Mouse (Mus musculus) kidney, embryonic 14.5 days (tissue): Measurements from ENCODE around the gene Ptk6. TPM values are rescaled to one million over a fixed set of nuclear protein-coding genes. Genes with fewer than 3 reads are reported as not detected.

Experiments
- ATAC-seq: fragments of 200-750 bp; cut with Nextera tagmentation; 2 replicates; pipeline ENCODE4 v1.8.0; 2017; ENCODE audit warnings: moderate number of reproducible peaks, mild to moderate bottlenecking, moderate TSS enrichment, moderate library complexity; ENCODE audit not compliant: low FRiP score, low TSS enrichment
- H3K27ac ChIP-seq: fragments of 300-500 bp; sonication (generic); 2 replicates; pipeline ENCODE4 v1.5.1; 2014; ENCODE audit warnings: low read depth, mild to moderate bottlenecking, low read length, moderate library complexity, mixed read lengths
- H3K27me3 ChIP-seq: fragments of 300-500 bp; sonication (generic); 2 replicates; pipeline ENCODE4 v1.6.1; 2014; ENCODE audit warnings: mild to moderate bottlenecking, low read length; ENCODE audit not compliant: control insufficient read depth, insufficient read depth
- H3K36me3 ChIP-seq: fragments of 300-500 bp; sonication (generic); 2 replicates; pipeline ENCODE4 v1.6.1; 2014; ENCODE audit warnings: low read length, mixed read lengths; ENCODE audit not compliant: control insufficient read depth, insufficient read depth
- H3K4me1 ChIP-seq: fragments of 300-500 bp; sonication (generic); 2 replicates; pipeline ENCODE4 v1.6.1; 2014; ENCODE audit warnings: low read length, mixed read lengths; ENCODE audit not compliant: control insufficient read depth, insufficient read depth
- H3K4me2 ChIP-seq: fragments of 300-500 bp; sonication (generic); replicated peaks from 2 replicates; pipeline ENCODE4 v1.6.1; 2014; ENCODE audit warnings: low read depth, mild to moderate bottlenecking, low read length
- H3K4me3 ChIP-seq: fragments of 300-500 bp; sonication (generic); 2 replicates; pipeline ENCODE4 v1.5.1; 2014; ENCODE audit warnings: mild to moderate bottlenecking, low read length
- H3K9ac ChIP-seq: fragments of 300-500 bp; sonication (generic); 2 replicates; pipeline ENCODE4 v1.6.1; 2014; ENCODE audit warnings: low read depth, mild to moderate bottlenecking, low read length, moderate library complexity
- H3K9me3 ChIP-seq: fragments of 300-500 bp; sonication (generic); 2 replicates; pipeline ENCODE4 v1.6.1; 2016; ENCODE audit warnings: low read length; ENCODE audit not compliant: control insufficient read depth
- WGBS: fragments of 180-500 bp; shearing (Covaris S2); extraction: QIAGEN DNeasy Blood & Tissue Kit; methylation state at CpG from one replicate; pipeline ENCODE4 v1.1.7; 2014; 5-methylcytosine and 5-hydroxymethylcytosine counted together
- polyA plus RNA-seq: library from polyadenylated mRNA; unstranded; fragments of >200 nt; fragmentation: Nextera tagmentation; extraction: Ambion mirVana; gene quantifications from 2 replicates; pipeline ENCODE4 v1.2.1, GENCODE M21; 2014

The Ptk6 gene
- polyA plus RNA-seq, 1 experiment from 2014 or later = not detected

DNA sequence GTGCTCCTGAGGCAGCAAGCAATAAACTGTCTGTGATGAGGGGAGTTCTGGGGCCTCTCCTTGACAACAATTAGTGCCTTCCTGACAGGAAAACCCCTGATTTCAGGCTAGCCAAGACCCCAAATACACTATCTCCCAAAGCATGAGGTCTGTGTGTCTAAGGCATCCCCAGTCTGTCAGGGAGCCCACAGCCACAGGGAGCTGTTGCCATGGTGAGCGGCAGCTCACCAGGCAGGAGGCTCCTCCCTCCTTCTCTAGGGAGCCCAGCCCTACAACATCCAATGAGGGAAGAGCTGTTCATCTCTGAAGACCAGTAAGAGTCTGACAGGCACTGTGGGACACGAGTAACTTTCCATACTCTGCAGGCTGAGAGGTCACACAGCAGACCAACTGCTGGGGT lies 42.8 kb downstream of the Ptk6 start:
- Histone ChIP-seq H3K9ac (no peak overlapping the region), H3K36me3 (no peaks in the 10 kb centered on the region), H3K4me3 (no peak overlapping the region), H3K27me3 (peaks cover 36% of the 10 kb centered on the region), H3K9me3 (no peaks in the 10 kb centered on the region), H3K4me2 (no peak overlapping the region), H3K27ac (no peak overlapping the region), H3K4me1 (peaks cover 3% of the 10 kb centered on the region; the same call in 1 of the 2 replicates)
- 0% methylated on average over 2 of the region's 2 CpGs for WGBS
- ATAC-seq = peak; percentile 81

DNA sequence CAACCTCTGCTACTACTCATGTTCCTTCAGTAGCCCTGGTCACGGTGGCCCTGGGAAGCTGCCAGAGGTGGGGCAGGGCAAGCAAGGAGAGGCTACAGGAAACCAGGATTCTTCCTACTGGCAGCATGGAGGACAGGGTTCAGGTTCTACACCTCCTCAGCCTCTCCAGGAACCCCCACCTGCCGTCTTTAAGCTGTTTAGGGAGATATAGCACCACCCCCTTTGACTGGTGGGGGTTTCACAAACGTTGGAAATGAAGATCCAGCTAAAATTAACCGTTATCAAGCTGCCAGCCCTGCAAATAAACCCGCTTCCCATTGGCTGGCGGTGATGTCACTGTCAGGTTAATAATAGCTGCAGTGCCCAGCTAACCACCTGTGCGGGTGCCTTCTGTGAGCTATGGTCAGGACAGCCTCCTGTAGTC lies 43.5 kb downstream of the Ptk6 start:
- no peak overlapping the region for H3K9ac ChIP-seq
- peaks cover 3% of the 10 kb centered on the region; the same call in 1 of the 2 replicates for H3K4me1 ChIP-seq
- H3K4me2 ChIP-seq = no peak overlapping the region
- no peak overlapping the region for H3K4me3 ChIP-seq
- H3K36me3 ChIP-seq = no peaks in the 10 kb centered on the region
- H3K27me3 ChIP-seq = peaks cover 36% of the 10 kb centered on the region
- no peak for ATAC-seq
- H3K27ac ChIP-seq = no peak overlapping the region
- no peaks in the 10 kb centered on the region for H3K9me3 ChIP-seq
- WGBS = 51% methylated on average over 7 of the region's 7 CpGs

DNA sequence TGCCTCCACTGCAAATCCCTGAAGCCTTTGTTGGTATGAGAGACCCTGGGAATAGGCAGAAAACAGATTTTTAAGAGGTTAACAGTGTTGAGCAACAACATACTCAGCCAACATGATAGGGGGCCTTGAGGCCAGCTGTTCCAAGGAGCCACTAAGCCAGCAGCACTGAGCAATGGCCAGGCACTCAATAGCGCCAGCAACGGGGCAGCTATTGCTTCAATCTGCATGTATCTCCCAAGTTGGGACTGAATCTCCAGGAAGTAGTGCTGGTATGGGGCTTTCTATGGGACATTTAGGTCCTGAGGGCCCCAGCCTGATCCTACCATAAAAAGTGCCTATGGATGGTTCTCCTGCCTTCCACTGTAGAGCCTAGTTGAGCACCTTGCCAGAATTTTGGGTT lies 44.1 kb downstream of the Ptk6 start:
- WGBS = 75% methylated on average over 2 of the region's 2 CpGs
- Histone ChIP-seq H3K4me1 (peaks cover 3% of the 10 kb centered on the region; the same call in 1 of the 2 replicates), H3K27me3 (peaks cover 36% of the 10 kb centered on the region), H3K9ac (no peak overlapping the region), H3K27ac (no peak overlapping the region), H3K36me3 (no peaks in the 10 kb centered on the region), H3K9me3 (no peaks in the 10 kb centered on the region), H3K4me3 (no peak overlapping the region), H3K4me2 (no peak overlapping the region)
- ATAC-seq = no peak

DNA sequence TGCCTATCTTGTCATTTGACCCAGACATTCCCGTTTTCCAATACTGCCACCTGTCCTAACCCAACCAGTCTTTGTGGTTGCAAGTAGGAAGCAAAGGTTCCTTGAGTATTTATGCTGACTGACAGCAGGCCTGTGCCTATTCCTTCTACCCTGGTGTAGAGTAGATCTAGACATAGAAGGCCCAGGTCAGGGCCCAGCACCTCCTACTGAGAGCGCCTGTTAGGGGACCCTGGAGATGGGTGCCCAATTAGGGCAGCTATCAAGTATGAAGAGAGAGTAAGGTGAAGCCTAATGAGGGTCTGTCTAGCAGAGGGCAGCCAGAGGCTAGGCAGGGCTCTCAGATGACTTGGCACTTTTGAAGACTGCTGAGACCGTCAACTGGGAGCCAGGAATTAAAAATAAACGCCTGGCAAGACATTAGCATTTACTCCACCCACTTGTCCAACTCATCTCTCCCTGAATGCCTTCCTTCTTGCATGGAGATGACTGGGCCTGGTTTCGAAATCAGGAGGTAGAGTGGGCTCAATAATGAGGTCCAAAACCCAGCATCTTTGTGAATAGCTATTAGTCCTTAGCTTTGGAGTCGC lies 44.8 kb downstream of the Ptk6 start:
- H3K27me3 ChIP-seq = peaks cover 37% of the 10 kb centered on the region
- 70% methylated on average over 6 of the region's 6 CpGs for WGBS
- H3K9me3 ChIP-seq = no peaks in the 10 kb centered on the region
- H3K9ac ChIP-seq = no peak overlapping the region
- H3K4me2 ChIP-seq = no peak overlapping the region
- no peak overlapping the region for H3K4me3 ChIP-seq
- no peak overlapping the region for H3K27ac ChIP-seq
- no peaks in the 10 kb centered on the region for H3K36me3 ChIP-seq
- ATAC-seq = no peak
- H3K4me1 ChIP-seq = peaks cover 3% of the 10 kb centered on the region; the same call in 1 of the 2 replicates

DNA sequence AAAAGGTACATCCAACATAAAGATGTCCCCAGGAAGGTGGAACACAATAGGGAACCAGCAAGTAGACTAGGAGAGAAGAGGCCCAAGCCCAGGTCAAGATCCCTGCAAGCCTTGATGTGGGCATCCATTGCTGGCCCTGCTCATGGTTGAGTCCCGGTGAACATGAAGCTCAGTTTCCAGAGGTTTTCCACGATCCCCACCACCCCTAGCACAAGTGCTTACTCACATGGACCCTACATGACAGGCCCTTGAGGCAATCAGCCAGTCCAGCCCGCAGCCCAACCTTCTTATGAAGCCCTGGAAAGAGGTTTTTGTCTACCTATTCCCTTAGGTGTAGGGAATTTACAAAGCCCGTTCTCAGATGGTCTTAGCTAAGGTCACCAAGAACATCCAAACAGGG lies 45.4 kb downstream of the Ptk6 start:
- Histone ChIP-seq H3K9ac (no peak overlapping the region; the same call in 1 of the 2 replicates), H3K4me1 (peaks cover 3% of the 10 kb centered on the region; the same call in 1 of the 2 replicates), H3K9me3 (no peaks in the 10 kb centered on the region), H3K27ac (no peak overlapping the region), H3K4me3 (no peak overlapping the region; the same call in 1 of the 2 replicates), H3K36me3 (no peaks in the 10 kb centered on the region), H3K27me3 (peaks cover 42% of the 10 kb centered on the region), H3K4me2 (no peak overlapping the region; the same call in 1 of the 2 replicates)
- no peak for ATAC-seq
- WGBS = 84% methylated on average over 4 of the region's 4 CpGs

DNA sequence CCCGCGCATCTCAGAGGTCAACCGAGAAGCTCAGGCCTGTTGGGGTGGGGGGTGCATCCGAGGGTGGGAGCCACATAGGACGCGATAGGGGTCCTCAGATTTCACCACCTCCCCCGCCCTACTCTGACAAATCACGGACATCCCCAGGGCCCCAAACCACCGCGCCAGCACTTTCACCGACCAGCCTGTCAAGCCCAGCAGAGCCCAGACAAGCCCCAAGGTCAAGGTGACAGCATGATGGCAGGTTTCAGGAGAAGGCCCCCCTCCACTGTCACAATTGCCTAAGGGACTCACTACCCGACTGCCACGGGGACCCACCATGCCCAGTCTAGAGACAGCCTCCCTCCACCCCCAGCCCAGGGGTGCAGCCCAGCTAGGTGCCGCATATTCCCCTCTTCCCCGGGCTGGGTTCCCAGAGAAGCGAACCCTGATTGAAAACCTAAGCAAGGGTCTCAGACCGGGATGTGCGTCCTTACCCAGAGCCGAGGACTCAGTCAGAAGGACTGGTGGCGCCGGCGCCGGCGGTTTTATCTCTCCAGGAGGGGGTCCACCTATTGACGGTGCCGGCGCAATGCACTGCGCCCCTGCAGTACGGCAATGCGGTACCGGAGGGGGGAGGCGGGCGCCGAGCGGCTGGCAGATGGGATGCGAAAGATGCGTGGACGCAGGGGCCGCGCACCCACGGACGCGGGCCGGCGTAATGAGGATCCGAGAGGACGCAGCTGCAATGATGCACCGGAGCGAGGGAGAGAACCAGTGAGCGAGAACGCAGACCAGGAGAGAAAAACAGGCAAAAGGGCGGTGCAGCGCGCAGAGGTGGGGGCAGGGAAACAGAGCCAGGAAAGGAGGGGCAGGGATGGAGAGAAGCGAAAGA lies 46.1 kb downstream of the Ptk6 start, which contains the start of gene Eef1a2:
TSS of gene Eef1a2 (minus strand) at position 767 of the 874 bp plus-strand sequence.
- Histone ChIP-seq H3K27ac (no peak within 1 kb of the TSS), H3K9ac (no peak within 1 kb of the TSS; the same call in 1 of the 2 replicates), H3K36me3 (no peaks in the 10 kb centered on the region), H3K4me1 (peaks cover 3% of the 10 kb centered on the region; the same call in 1 of the 2 replicates), H3K9me3 (no peaks in the 10 kb centered on the region), H3K27me3 (peaks cover 42% of the 10 kb centered on the region), H3K4me2 (peak within 1 kb of the TSS; percentile 42), H3K4me3 (peak within 1 kb of the TSS; percentile 24; the same call in 1 of the 2 replicates)
- peak; percentile 62; the same call in 1 of the 2 replicates for ATAC-seq
- 2% methylated on average over 55 of the region's 55 CpGs for WGBS

DNA sequence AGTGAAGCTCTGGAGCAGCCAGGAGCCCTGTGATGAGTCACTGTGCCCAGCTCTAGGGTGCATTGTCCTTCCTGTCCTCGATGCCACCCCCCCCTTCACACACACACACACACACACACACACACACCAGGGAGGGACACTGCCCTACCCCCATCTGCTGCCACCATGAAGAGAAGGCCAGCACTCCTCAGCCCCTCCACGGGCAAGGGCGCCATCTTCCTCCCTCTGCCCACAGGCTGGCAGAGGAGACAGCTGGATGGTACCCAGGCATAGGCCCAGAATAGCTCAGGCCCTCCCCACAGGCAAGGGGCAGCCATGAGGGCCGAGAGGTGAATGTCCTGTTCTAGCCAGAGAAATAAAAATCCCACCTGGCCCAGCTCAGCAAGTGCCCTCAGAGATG lies 46.8 kb downstream of the Ptk6 start:
- H3K4me1 ChIP-seq = peaks cover 3% of the 10 kb centered on the region; the same call in 1 of the 2 replicates
- H3K27me3 ChIP-seq = peaks cover 42% of the 10 kb centered on the region
- no peak overlapping the region for H3K27ac ChIP-seq
- no peaks in the 10 kb centered on the region for H3K9me3 ChIP-seq
- WGBS = 60% methylated on average over 4 of the region's 4 CpGs
- no peak overlapping the region for H3K9ac ChIP-seq
- no peak for ATAC-seq
- H3K36me3 ChIP-seq = no peaks in the 10 kb centered on the region
- H3K4me2 ChIP-seq = no peak overlapping the region
- H3K4me3 ChIP-seq = no peak overlapping the region

DNA sequence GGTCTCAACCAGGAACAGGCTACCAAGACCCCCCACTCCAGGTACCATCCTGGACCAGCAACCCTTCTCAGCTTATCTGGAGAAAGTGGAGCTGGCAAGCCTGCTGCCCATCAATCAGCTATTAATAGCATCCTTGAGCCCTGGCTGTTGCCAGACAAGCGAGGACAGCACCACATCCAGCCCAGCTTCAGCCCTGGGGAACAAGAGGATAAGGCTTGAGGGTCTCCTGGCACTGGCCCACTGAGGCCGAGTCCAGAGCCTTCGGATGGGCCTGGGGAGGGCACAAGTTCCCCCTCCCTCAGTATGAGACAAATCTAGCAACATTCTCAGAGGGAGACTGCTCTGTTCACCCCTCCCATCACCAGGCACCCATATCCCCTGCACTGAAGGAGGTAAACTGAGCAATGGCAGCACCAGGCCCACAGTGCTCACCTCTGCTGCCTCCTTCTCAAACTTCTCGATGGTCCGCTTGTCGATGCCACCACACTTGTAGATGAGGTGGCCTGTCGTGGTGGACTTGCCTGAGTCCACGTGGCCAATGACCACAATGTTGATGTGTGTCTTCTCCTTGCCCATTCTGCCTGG lies 47.7 kb downstream of the Ptk6 start:
- no peak overlapping the region for H3K9ac ChIP-seq
- no peak overlapping the region for H3K4me2 ChIP-seq
- peaks cover 3% of the 10 kb centered on the region; the same call in 1 of the 2 replicates for H3K4me1 ChIP-seq
- H3K4me3 ChIP-seq = no peak overlapping the region
- peaks cover 47% of the 10 kb centered on the region for H3K27me3 ChIP-seq
- 81% methylated on average over 8 of the region's 8 CpGs for WGBS
- no peaks in the 10 kb centered on the region for H3K9me3 ChIP-seq
- H3K36me3 ChIP-seq = no peaks in the 10 kb centered on the region
- ATAC-seq = no peak
- H3K27ac ChIP-seq = no peak overlapping the region
